Mouse (Mus musculus) embryonic facial prominence, embryonic 14.5 days (tissue): Measurements from ENCODE around the gene Snhg11. TPM values are rescaled to one million over a fixed set of nuclear protein-coding genes. Genes with fewer than 3 reads are reported as not detected.

ENCODE experiments used
- ATAC-seq: fragments of 200-750 bp; cut with Nextera tagmentation; 2 replicates; pipeline ENCODE4 v1.8.0; 2017; ENCODE audit warnings: low read depth, moderate number of reproducible peaks, moderate TSS enrichment
- DNase-seq: peaks from one replicate; pipeline ENCODE4 v3.0.0-alpha.2; 2015; ENCODE audit warnings: low spot score
- H3K27ac ChIP-seq: fragments of 300-500 bp; sonication (generic); replicated peaks from 2 replicates; pipeline ENCODE4 v1.5.1; 2014; ENCODE audit warnings: low read depth, mild to moderate bottlenecking, low read length, moderate library complexity
- H3K27me3 ChIP-seq: fragments of 300-500 bp; sonication (generic); replicated peaks from 2 replicates; pipeline ENCODE4 v1.6.1; 2014; ENCODE audit warnings: low read length; ENCODE audit not compliant: control insufficient read depth, insufficient read depth
- H3K36me3 ChIP-seq: fragments of 300-500 bp; sonication (generic); 2 replicates; pipeline ENCODE4 v1.6.1; 2014; ENCODE audit warnings: low read length, mixed read lengths; ENCODE audit not compliant: control insufficient read depth, insufficient read depth
- H3K4me1 ChIP-seq: fragments of 300-500 bp; sonication (generic); 2 replicates; pipeline ENCODE4 v1.6.1; 2014; ENCODE audit warnings: antibody characterized with exemption, low read length; ENCODE audit not compliant: control insufficient read depth, insufficient read depth
- H3K4me2 ChIP-seq: fragments of 300-500 bp; sonication (generic); 2 replicates; pipeline ENCODE4 v1.6.1; 2014; ENCODE audit warnings: low read depth, mild to moderate bottlenecking, low read length, moderate library complexity, mixed read lengths
- H3K4me3 ChIP-seq: fragments of 300-500 bp; sonication (generic); 2 replicates; pipeline ENCODE4 v1.5.1; 2014; ENCODE audit warnings: low read depth, mild to moderate bottlenecking, low read length
- H3K9ac ChIP-seq: fragments of 300-500 bp; sonication (generic); 2 replicates; pipeline ENCODE4 v1.6.1; 2014; ENCODE audit warnings: low read depth, mild to moderate bottlenecking, low read length, moderate library complexity, mixed read lengths
- H3K9me3 ChIP-seq: fragments of 300-500 bp; sonication (generic); 2 replicates; pipeline ENCODE4 v1.6.1; 2016; ENCODE audit warnings: low read length; ENCODE audit not compliant: control insufficient read depth
- WGBS: fragments of 180-500 bp; shearing (Covaris S2); extraction: QIAGEN DNeasy Blood & Tissue Kit; methylation state at CpG from one replicate; pipeline ENCODE4 v1.1.7; 2014; 5-methylcytosine and 5-hydroxymethylcytosine counted together
- polyA plus RNA-seq: library from polyadenylated mRNA; unstranded; fragments of >200 nt; fragmentation: Nextera tagmentation; extraction: Ambion mirVana; gene quantifications from 2 replicates; pipeline ENCODE4 v1.2.1, GENCODE M21; 2014

Snhg11 gene
- polyA plus RNA-seq, 1 experiment from 2014 or later: 7.8 TPM

DNA sequence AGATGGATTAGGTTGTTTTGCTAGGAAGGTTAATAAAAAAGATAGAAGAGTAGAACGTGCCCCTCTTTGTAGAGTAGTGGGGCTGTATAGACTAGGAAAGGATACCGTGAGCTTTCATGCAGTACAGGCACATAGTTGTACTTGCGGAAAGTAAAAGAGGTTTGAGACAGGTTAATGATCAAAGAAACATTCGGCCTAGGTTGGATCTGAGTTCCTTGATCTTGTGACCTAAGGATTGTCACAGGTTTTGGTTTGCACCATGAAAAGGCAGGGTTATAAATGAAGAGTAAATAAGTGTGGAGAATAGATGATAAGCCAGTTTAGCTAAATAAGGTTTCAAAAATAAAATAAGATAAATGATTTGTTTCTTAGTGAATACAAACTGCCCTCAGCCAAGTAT is 11.3 kb upstream of the Snhg11 start:
- peaks cover 10% of the 10 kb centered on the region for H3K4me1 ChIP-seq
- no peak overlapping the region for H3K9ac ChIP-seq
- DNase-seq: no peak
- no peaks in the 10 kb centered on the region for H3K27me3 ChIP-seq
- 82% methylated on average over 4 of the region's 4 CpGs for WGBS
- no peak overlapping the region for H3K4me3 ChIP-seq
- no peak for ATAC-seq
- H3K9me3 ChIP-seq: no peaks in the 10 kb centered on the region
- no peak overlapping the region for H3K27ac ChIP-seq
- H3K36me3 ChIP-seq: peaks cover 13% of the 10 kb centered on the region
- H3K4me2 ChIP-seq: no peak overlapping the region

DNA sequence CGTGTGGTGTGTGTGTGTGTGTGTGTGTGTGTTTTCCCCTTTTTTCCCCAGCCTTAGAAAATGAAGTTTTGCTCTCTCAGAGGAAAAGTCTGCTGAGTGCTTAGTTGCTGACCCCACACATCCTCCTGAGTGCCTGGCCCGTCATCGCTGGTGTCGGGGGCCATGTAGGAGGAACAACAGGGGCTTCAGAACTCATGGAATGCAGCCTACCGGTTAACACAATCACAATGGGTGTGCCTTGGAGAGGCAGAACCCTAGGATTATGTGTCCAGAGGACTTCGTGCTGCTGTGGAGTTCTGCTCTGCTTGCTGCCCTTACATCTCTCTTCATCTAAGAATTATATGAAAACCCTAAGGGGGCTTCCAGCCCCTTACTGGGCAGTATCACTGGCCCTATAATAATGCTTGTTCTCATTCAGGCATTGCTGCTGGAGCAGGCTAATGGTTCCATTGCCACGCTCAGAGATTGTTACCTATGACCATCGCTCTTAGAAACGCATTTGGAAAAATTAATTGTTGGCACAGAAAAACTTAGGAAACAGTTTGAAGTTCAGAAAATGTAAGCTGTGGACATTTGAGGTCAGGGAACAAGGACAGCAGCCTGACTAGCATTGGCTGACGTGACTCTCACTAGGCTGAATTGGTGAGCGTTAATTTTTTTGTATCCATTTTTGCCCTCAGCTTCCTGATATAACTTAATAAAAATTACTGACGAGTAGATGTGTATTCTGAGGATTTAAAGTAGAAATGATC is 10.2 kb upstream of the Snhg11 start:
- Histone ChIP-seq H3K36me3 (peaks cover 2% of the 10 kb centered on the region), H3K4me1 (peaks cover 2% of the 10 kb centered on the region), H3K4me3 (no peak overlapping the region), H3K9ac (no peak overlapping the region), H3K4me2 (no peak overlapping the region), H3K9me3 (no peaks in the 10 kb centered on the region), H3K27ac (no peak overlapping the region), H3K27me3 (no peaks in the 10 kb centered on the region)
- ATAC-seq (no peak), DNase-seq (no peak)
- WGBS: 63% methylated on average over 12 of the region's 12 CpGs

DNA sequence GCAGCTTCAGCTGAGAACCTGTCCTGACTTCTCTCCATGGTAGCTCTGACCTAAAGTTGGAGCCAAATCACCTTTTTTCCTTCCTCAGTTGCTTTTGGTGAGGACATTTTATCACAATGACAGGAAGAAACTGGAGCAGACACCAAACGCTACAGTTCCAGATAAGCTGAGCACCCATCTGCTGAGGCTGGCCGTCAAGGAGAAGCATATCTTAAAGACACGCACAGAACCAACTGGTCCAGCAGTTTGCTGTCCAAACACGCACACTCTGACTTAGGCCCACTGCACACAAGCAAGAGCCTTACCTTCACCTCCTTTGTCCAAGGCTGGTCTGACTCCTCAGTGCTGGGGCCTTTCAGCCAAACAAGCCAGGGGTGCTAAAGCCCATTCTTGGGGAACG is 7.8 kb upstream of the Snhg11 start:
- Histone ChIP-seq H3K27me3 (no peaks in the 10 kb centered on the region), H3K4me2 (no peak overlapping the region), H3K9ac (no peak overlapping the region), H3K27ac (no peak overlapping the region), H3K4me3 (no peak overlapping the region), H3K36me3 (no peaks in the 10 kb centered on the region), H3K4me1 (no peaks in the 10 kb centered on the region), H3K9me3 (no peaks in the 10 kb centered on the region)
- no peak for DNase-seq
- ATAC-seq: no peak
- 90% methylated on average over 5 of the region's 5 CpGs for WGBS

DNA sequence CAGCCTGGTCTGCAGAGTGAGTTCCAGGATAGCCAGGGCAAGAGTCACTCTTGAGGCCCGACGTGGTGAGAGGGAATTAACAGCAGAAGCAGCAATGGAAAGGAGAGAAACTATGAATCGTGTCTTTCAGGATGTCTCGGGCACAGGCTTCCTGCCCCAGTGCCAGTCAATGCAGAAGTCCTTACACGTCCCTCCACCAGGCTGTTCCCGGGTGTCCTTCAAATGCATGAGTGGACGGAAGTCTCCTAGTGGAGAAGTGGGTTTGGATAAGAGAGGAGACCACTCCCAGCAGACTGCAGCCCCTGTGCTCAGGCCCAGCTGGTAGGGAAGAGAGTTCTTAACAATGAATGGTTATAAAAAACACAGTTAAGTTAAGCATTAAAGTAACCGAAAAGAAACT is 7.1 kb upstream of the Snhg11 start:
- DNase-seq (no peak), ATAC-seq (no peak)
- H3K4me3 ChIP-seq: no peak overlapping the region
- no peaks in the 10 kb centered on the region for H3K36me3 ChIP-seq
- no peaks in the 10 kb centered on the region for H3K27me3 ChIP-seq
- no peaks in the 10 kb centered on the region for H3K4me1 ChIP-seq
- WGBS: 91% methylated on average over 8 of the region's 8 CpGs
- no peak overlapping the region for H3K27ac ChIP-seq
- no peak overlapping the region for H3K9ac ChIP-seq
- no peaks in the 10 kb centered on the region for H3K9me3 ChIP-seq
- no peak overlapping the region for H3K4me2 ChIP-seq

DNA sequence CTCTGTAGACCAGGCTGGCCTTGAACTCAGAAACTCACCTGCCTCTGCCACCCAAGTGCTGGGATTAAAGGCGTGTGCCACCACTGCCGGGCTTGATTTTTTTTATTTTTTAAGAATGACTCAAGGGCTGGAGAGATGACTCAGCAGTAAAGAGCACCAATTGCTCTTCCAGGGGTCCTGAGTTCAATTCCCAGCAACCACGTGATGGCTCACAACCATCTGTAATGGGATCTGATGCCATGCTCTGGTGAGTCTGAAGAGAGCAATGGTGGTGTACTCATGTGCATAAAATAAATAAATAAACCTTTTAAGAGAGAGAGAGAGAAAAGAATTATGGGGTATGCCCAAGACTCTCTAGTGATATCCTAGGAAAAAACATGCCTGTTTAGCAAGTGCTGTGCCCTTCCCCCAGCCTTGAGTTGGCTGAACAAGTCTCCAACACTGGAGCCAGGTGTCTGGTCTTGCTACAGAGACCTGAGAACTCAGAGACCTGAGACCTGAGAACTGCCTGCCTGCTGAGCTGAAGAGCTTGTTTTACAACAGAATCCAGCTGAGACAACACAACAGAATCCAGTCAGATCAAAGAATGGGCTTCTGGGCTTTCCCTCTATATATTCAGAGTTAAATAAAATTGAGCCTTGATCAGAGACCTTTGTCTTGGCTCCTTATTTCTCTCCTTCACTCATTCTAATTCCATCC is 5.8 kb upstream of the Snhg11 start:
- Histone ChIP-seq H3K4me2 (no peak overlapping the region), H3K27me3 (0 out of 2 replicates have a peak, but pooled peaks cover 3% of the 10 kb centered on the region), H3K27ac (no peak overlapping the region), H3K36me3 (no peaks in the 10 kb centered on the region), H3K9ac (no peak overlapping the region), H3K9me3 (no peaks in the 10 kb centered on the region), H3K4me1 (no peaks in the 10 kb centered on the region), H3K4me3 (no peak overlapping the region)
- ATAC-seq: no peak
- DNase-seq: no peak
- WGBS: 79% methylated on average over 3 of the region's 3 CpGs

DNA sequence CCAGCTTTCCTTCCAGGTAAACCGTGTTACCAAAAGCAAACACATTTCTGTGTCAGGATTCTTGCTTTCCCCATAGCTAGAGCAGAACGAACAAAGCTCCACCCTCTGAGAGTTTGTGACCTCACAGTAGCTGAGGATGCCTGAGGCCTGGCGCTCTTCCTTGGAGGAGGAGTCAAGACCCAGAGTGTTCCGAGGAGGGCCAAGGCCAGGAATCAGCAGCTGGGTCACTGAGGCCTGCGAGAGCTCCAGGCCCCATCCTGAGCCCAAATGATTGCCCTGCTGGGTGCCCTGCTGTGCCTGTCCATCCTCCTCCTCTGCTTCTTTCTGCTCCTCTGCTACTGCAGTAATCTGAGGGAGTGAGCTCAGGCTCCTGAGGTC is 5.3 kb upstream of the Snhg11 start:
- Histone ChIP-seq H3K27me3 (peaks cover 4% of the 10 kb centered on the region; the same call in 1 of the 2 replicates), H3K27ac (no peak overlapping the region), H3K4me3 (no peak overlapping the region), H3K36me3 (no peaks in the 10 kb centered on the region), H3K9me3 (no peaks in the 10 kb centered on the region), H3K9ac (no peak overlapping the region), H3K4me1 (peaks cover 5% of the 10 kb centered on the region), H3K4me2 (no peak overlapping the region)
- WGBS: 14% methylated on average over 5 of the region's 5 CpGs
- no peak for ATAC-seq
- DNase-seq: no peak

DNA sequence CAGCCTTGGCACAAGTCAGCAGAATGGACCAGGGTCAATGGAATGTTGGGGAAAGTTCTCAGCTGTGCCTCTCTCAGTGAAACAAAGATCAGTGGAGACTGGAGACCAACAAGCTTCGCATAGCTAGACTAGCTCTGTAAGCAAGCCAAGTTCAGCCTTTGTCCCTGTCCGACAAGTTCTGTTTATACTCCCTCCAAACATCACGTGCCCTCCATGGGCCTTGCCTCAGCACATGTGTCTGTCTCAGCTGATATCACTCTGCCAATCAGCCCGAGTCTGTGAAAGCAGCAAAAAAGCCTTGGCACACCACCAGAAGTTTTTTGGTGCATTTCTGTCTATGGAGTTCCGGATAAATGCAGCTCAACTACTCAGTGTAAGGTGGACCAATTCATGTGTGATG is 2.4 kb upstream of the Snhg11 start:
- Histone ChIP-seq H3K9me3 (no peaks in the 10 kb centered on the region), H3K4me3 (no peak overlapping the region), H3K27me3 (peaks cover 20% of the 10 kb centered on the region; the same call in 1 of the 2 replicates), H3K9ac (no peak overlapping the region), H3K36me3 (no peaks in the 10 kb centered on the region), H3K4me2 (no peak overlapping the region), H3K4me1 (peaks cover 10% of the 10 kb centered on the region), H3K27ac (no peak overlapping the region)
- DNase-seq (no peak), ATAC-seq (no peak)
- 68% methylated on average over 5 of the region's 5 CpGs for WGBS

DNA sequence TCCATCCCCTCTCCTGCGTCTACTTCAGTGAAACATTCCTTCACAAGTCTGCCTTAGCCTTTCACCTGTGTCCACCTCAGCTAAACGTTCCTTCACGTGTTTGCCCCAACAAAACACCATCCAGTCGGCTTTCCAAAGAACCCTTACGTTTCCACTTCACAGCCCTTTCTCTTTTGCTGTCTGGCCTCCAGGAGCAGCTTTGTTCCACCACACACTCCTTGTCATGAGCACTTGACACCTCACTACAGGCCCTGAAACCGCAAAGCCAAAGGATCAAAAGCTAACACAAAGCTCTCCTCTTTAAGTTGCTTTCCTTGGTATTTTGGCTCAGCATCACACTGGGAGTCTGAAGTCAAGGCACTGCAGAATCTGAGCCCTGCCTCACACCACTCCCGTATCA is 1.9 kb upstream of the Snhg11 start:
- peaks cover 20% of the 10 kb centered on the region; the same call in 1 of the 2 replicates for H3K27me3 ChIP-seq
- DNase-seq (no peak), ATAC-seq (no peak)
- no peaks in the 10 kb centered on the region for H3K36me3 ChIP-seq
- H3K27ac ChIP-seq: no peak overlapping the region
- no peak overlapping the region for H3K9ac ChIP-seq
- WGBS: 61% methylated on average over 7 of the region's 7 CpGs
- peaks cover 10% of the 10 kb centered on the region for H3K4me1 ChIP-seq
- no peak overlapping the region for H3K4me3 ChIP-seq
- no peak overlapping the region for H3K4me2 ChIP-seq
- no peaks in the 10 kb centered on the region for H3K9me3 ChIP-seq
